Mouse (Mus musculus) heart, adult 2 months (tissue): Measurements from ENCODE around the gene Ptcra. TPM values are rescaled to one million over a fixed set of nuclear protein-coding genes. Genes with fewer than 3 reads are reported as not detected.
"Not testable (repeated sequence)": the region's sequence is repeated elsewhere in the genome, so short reads cannot be mapped to it uniquely, and the experiment has no call there.

ENCODE experiments used
- DNase-seq, 2 experiments: peaks; one replicate each; pipeline ENCODE4 v3.0.0; 2021
- H3K27ac ChIP-seq: fragments of 200-600 bp; 2 replicates; pipeline ENCODE4 v1.8.1; 2022
- H3K27me3 ChIP-seq: fragments of 200-500 bp; 2 replicates; pipeline ENCODE4 v1.6.1; 2012; ENCODE audit warnings: mild to moderate bottlenecking, low read length, inconsistent platforms, mixed read lengths; ENCODE audit not compliant: control insufficient read depth, insufficient read depth
- H3K36me3 ChIP-seq: fragments of 200-500 bp; 2 replicates; pipeline ENCODE4 v1.6.1; 2012; ENCODE audit warnings: low read length, inconsistent platforms; ENCODE audit not compliant: control insufficient read depth, insufficient read depth
- H3K4me1 ChIP-seq: fragments of 200-500 bp; 2 replicates; pipeline ENCODE4 v1.6.1; 2011; ENCODE audit warnings: low read length; ENCODE audit not compliant: control insufficient read depth, insufficient read depth
- H3K4me3 ChIP-seq: fragments of 200-600 bp; 2 replicates; pipeline ENCODE4 v1.8.1; 2022
- H3K79me2 ChIP-seq: fragments of 200-500 bp; replicated peaks from 2 replicates; pipeline ENCODE4 v1.6.1; 2012; ENCODE audit warnings: mild to moderate bottlenecking, inconsistent platforms, low read length, moderate library complexity, mixed read lengths; ENCODE audit not compliant: control insufficient read depth, insufficient read depth
- H3K9ac ChIP-seq: fragments of 200-500 bp; 2 replicates; pipeline ENCODE4 v1.6.1; 2012; ENCODE audit warnings: low read depth, mild to moderate bottlenecking, control low read depth, inconsistent platforms, low read length, mixed read lengths
- CTCF ChIP-seq: fragments of 200-600 bp; IDR thresholded peaks from 2 replicates; pipeline ENCODE4 v1.8.1; 2022; ENCODE audit warnings: antibody characterized with exemption, mild to moderate bottlenecking, moderate library complexity
- EP300 ChIP-seq: fragments of 200-500 bp; IDR thresholded peaks from 2 replicates; pipeline ENCODE4 v1.6.1; 2011; ENCODE audit warnings: low read depth, low read length, control low read depth; ENCODE audit not compliant: insufficient read depth
- POLR2A ChIP-seq: fragments of 200-500 bp; IDR thresholded peaks from 2 replicates; pipeline ENCODE4 v1.6.1; 2011; ENCODE audit warnings: mild to moderate bottlenecking, low read depth, low read length, control low read depth; ENCODE audit not compliant: insufficient read depth
- WGBS: fragments of 180-500 bp; shearing (Covaris S2); methylation state at CpG from one replicate; pipeline ENCODE4 v1.1.7; 2018; 5-methylcytosine and 5-hydroxymethylcytosine counted together
- intact Hi-C: fragments of 180-260 bp; cut with DNase I; formaldehyde crosslinking; loops from one replicate; pipeline ENCODE4 v1.15.1; 2025
- polyA plus RNA-seq: library from polyadenylated mRNA; depleted of rRNA; stranded (reverse); fragments of >200 nt; gene quantifications from 2 replicates; pipeline ENCODE4 v1.2.3, GENCODE M21; 2012
- total RNA-seq, 2 experiments: library from RNA; stranded (reverse); gene quantifications; 2 replicates each; pipeline ENCODE4 v1.2.3; 2021

Gene Ptcra
- total and polyA plus RNA-seq, 3 experiments: 0.08 TPM; not detected in 2

DNA sequence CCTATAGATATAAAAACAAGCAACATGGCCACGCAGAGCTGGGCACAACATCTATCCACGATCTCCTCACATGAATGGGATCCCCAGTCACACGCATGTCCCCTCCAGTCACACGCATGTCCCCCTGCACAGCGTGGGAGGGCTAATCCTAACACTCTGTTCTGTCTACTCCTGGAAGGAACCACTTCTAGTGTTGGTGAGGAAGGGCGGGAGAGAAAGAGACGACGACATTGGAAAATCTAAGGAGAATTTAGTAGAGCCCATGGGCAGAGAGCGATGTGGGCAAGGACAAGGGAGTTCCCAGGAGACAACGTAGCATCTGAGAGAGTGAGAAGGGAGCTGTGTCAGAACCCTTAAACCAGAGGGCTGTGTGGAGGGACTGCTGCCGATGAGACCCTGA, 7.0 kb upstream of the Ptcra start:
- Histone ChIP-seq H3K79me2 (no peaks in the 10 kb centered on the region), H3K4me1 (peaks cover 2% of the 10 kb centered on the region), H3K36me3 (no peaks in the 10 kb centered on the region), H3K4me3 (no peak overlapping the region), H3K27me3 (no peaks in the 10 kb centered on the region), H3K27ac (no peak overlapping the region), H3K9ac (no peak overlapping the region)
- WGBS: 88% methylated on average over 11 of the region's 11 CpGs
- DNase-seq: no peak
- TF ChIP-seq CTCF (no peak), POLR2A (no peak), EP300 (no peak)
- intact Hi-C loops: no loop called here

DNA sequence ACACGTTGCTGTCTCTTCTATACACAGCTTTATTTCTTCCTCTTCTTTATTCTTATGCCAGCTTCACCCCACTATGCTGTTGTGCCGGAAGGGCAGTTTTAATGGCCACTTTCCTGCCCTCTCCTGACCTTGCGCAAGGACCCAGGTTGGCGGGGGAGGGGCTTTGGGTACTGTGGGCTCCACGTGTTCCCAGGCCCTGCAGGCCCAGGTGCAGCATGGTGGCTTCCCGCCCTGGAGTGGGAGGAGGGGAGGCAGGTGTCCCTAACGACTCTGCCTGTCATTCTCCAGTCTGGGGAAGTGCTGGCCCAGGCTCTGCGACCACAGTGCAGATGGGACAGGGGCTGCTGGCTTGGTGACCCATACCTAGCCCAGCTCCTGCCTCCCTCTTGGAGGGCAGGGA, 4.4 kb upstream of the Ptcra start:
- no peak for TF ChIP-seq CTCF
- TF ChIP-seq POLR2A: no peak
- no peak for TF ChIP-seq EP300
- peaks cover 2% of the 10 kb centered on the region for H3K4me1 ChIP-seq
- no peak overlapping the region for H3K4me3 ChIP-seq
- no peak for DNase-seq
- intact Hi-C loops: no loop called here
- H3K36me3 ChIP-seq: no peaks in the 10 kb centered on the region
- no peak overlapping the region for H3K27ac ChIP-seq
- H3K27me3 ChIP-seq: no peaks in the 10 kb centered on the region
- 48% methylated on average over 8 of the region's 8 CpGs for WGBS
- no peak overlapping the region for H3K9ac ChIP-seq
- no peaks in the 10 kb centered on the region for H3K79me2 ChIP-seq

DNA sequence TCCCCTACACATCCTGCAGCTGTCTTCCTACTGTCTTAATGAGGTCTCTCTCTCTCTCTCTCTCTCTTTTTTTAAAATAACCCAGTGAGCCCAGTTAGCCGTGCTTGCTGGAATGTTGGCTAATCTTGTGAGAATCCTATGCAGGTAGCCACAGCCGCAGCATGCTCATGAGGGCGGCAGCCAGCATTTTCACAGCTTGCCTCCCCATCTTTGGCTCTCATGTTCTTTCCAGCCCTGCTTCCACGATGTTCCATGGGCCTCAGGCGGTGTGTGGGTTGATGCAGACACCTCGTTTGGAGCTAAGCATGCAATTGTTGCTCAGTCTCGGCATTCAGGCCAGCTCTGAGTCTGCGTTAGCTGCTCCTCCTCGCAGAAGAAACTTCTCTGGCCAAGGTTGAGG, 1.4 kb upstream of the Ptcra start:
- intact Hi-C loops, H3K9ac ChIP-seq, H3K4me1 ChIP-seq, H3K4me3 ChIP-seq, H3K27ac ChIP-seq, H3K36me3 ChIP-seq, DNase-seq, H3K27me3 ChIP-seq, H3K79me2 ChIP-seq: not testable (repeated sequence)
- WGBS: 55% methylated on average over 9 of the region's 9 CpGs

GRCm38 (mm10) chr17:46758753-46759152, 4.8 kb downstream of the Ptcra start:
- Histone ChIP-seq H3K27ac (no peak overlapping the region), H3K4me1 (no peaks in the 10 kb centered on the region), H3K9ac (no peak overlapping the region), H3K27me3 (no peaks in the 10 kb centered on the region), H3K4me3 (no peak overlapping the region), H3K36me3 (no peaks in the 10 kb centered on the region), H3K79me2 (no peaks in the 10 kb centered on the region)
- intact Hi-C loops: no loop called here
- 76% methylated on average over 12 of the region's 12 CpGs for WGBS
- DNase-seq: no peak
- TF ChIP-seq CTCF (no peak), EP300 (no peak), POLR2A (no peak)

DNA sequence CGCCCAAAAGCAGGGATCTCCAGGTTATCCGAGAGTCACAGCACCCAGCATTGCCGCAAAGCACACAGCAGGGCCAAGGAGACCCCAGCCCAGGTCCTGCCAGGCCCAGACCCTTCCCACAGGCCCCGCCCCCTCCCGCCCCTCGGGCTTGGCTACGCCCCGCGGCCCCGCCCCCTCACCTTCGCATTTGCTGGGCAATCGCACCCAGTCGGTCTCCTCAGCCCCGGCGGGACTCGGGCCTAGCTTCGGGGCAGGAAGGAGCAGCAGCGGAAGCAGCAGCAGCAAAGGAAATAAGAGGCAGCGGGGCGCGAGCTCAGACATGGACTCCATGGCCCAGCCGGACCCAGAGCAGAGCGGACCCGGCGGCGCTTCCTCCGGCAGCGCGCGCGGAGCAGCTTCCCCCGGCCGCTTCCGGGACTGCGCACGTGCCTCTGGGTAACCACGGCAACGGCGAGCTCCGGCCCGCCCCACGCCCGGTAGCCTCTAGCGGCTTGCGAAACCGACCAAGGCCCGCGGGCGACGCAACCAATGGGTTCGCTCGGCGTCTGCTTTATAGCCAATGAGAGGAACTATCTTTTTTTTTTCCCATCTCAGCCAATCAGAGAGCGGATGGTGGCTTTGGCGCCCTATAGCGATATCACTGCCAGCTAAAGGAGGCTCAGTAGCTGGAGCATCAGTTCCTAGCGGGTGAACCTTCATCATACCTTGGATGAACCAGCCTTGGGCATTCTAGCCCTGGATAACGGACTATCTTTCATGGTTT, 11.5 kb downstream of the Ptcra start, which contains the start of gene Cnpy3:
TSS of gene Cnpy3 (minus strand) at position 421 of the 763 bp plus-strand sequence.
- no peak for TF ChIP-seq CTCF
- TF ChIP-seq POLR2A: peak; percentile 61
- peak; percentile 94 to 98 for DNase-seq
- peaks cover 4% of the 10 kb centered on the region for H3K4me1 ChIP-seq
- no peaks in the 10 kb centered on the region; the same call in 1 of the 2 replicates for H3K79me2 ChIP-seq
- peak within 1 kb of the TSS; percentile 84 for H3K27ac ChIP-seq
- H3K27me3 ChIP-seq: no peaks in the 10 kb centered on the region
- peak within 1 kb of the TSS; percentile 88 for H3K4me3 ChIP-seq
- H3K36me3 ChIP-seq: no peaks in the 10 kb centered on the region
- under 1% methylated on average over 58 of the region's 58 CpGs for WGBS
- intact Hi-C loops: loop anchor here (1.0 to 5.0 kb wide), 2 partner anchors 20 to 40 kb away; partner anchors contain the start of genes 2310039H08Rik and Pex6
- peak within 1 kb of the TSS; percentile 79 for H3K9ac ChIP-seq

DNA sequence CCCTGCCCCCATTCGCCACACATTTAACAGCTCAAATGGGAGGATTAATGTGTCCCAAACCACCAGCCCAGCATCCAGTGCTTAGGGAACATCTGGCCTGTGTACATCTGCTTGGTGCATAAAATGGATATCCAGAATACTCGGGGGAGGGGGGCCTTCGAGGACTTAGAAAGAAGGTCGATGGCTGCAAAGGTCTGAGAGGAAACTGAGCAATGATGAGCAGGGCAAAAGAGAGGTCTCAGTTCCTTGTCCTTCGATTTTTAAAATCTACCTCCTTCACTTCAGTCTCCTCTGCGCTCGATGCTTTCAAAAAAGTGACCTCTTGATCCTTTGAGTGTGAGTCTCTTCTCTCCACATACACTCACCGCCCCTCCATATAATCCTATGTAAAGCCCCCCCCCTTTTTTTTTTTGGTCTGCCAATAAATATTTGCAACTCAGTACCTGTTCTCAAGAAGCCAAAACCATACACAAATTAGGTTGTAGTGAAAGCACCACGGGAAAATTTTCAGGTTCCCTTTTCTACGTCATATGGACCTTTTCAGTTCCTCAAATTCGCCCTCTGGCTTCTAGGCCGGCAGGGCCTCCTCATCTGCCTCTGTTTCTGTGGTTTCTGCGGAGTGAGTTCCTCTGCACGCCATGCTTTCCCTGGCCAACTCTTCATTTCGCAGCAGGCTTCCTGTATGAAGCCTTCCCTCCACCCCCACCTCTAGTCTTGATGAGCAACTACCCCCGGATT, 12.3 kb downstream of the Ptcra start:
- TF ChIP-seq CTCF: no peak
- no peak for TF ChIP-seq POLR2A
- 0 out of 2 replicates have a peak, but pooled peaks have one; percentile 14 for TF ChIP-seq EP300
- 23% methylated on average over 16 of the region's 16 CpGs for WGBS
- H3K4me3 ChIP-seq: peak overlapping the region; percentile 88
- peaks cover 4% of the 10 kb centered on the region for H3K4me1 ChIP-seq
- DNase-seq: no peak
- H3K27ac ChIP-seq: peak overlapping the region; percentile 84
- intact Hi-C loops: loop anchor here (5.0 kb wide), 1 partner anchor 39 kb away; the partner anchor contains the start of gene Pex6
- H3K36me3 ChIP-seq: no peaks in the 10 kb centered on the region
- no peaks in the 10 kb centered on the region for H3K27me3 ChIP-seq
- H3K79me2 ChIP-seq: no peaks in the 10 kb centered on the region; the same call in 1 of the 2 replicates
- peak overlapping the region; percentile 79 for H3K9ac ChIP-seq
